Mouse (Mus musculus) T-cell, adult 2 months (primary cell): ENCODE results near the gene Avpr1a.
A peak's percentile ranks its signal among the peaks of the same experiment; 100 is the strongest.

Experiments used
- DNase-seq: peaks from one replicate; pipeline ENCODE4 v3.0.0; 2022; ENCODE audit warnings: low spot score

Avpr1a gene

GRCm38 (mm10) chr10:122447861-122448716, at the start of gene Avpr1a:
Gene Avpr1a (plus strand): TSS chr10:122448499.
- no peak for DNase-seq

DNA sequence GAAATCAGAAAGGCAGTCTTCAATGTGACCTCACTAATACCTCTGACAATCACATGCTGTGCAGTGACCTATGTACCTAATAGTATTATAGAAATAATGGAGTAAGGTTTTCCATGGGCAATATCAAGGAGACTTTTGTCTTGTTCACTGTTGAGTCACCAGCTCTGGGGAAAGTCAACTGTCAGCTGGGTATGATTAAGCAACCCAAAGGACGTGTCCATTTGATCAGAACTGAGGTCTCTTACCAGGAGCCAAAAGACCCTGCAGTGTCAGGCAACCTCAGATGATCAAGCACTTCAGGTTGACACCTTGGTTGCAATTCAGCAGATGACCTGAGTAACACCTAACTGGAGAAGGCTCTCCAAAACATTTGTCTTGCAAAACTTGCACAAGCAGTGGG, 46.0 kb upstream of the Avpr1a start:
- DNase-seq = no peak

- no peak for DNase-seq
Observed at GRCm38 (mm10) chr10:122406333-122406732, 42.0 kb upstream of the Avpr1a start.

DNA sequence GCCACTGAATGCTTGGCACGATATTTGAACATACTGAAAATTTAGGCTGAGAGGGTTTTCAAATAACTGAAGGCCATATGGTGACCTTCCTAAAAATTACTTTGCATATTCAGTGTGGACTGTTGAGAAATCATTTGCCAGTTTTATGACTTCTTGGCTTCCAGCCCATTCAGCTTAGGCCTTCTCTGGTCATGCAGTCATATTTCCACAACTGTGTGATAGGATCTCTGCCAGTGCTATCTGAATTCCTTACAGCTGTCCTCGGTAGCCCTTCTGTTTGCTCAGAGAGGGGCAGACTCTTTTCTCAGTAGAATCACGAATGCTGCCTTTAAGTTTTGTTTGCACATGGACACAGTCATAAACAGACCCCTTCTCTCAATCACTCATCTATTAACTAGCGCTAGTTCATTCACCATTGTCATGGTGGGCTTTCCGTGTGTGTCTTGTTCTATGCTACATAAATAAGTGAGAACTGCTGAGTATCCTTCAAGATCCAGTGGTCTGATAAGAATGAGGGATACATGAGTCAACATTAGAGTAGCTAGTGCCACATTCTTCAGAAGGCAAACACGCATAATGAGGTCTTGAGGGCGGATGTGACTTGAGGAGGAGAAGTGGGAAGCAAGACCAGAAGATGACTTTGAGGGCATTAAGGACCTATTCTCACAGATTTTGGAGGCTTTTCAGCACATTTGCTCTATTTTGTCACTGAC, 39.4 kb upstream of the Avpr1a start:
- no peak for DNase-seq

GRCm38 (mm10) chr10:122410791-122411190, 37.5 kb upstream of the Avpr1a start:
- no peak for DNase-seq

- DNase-seq = no peak
Observed at GRCm38 (mm10) chr10:122432690-122433089, 15.6 kb upstream of the Avpr1a start.

DNA sequence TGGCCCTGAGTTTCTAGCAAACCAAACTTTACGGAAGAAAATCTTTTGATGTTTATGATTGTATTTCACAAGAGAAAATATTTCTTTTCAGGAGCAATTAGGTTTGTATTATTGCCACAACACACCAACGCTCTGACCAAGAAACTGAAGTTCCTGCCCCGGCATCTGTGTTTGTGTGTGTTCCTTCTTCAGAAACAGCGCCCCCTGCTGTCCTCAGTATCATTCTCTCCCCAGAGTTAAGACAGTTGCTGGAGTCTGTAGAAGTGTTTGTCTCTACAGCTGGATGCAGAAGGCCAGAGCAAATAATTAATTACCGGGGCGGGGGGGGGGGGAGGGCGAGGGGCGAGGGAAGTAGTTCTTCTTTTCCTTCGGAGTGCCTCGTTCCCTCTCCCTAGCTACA, 1.0 kb upstream of the Avpr1a start:
- peak; percentile 34 for DNase-seq

DNA sequence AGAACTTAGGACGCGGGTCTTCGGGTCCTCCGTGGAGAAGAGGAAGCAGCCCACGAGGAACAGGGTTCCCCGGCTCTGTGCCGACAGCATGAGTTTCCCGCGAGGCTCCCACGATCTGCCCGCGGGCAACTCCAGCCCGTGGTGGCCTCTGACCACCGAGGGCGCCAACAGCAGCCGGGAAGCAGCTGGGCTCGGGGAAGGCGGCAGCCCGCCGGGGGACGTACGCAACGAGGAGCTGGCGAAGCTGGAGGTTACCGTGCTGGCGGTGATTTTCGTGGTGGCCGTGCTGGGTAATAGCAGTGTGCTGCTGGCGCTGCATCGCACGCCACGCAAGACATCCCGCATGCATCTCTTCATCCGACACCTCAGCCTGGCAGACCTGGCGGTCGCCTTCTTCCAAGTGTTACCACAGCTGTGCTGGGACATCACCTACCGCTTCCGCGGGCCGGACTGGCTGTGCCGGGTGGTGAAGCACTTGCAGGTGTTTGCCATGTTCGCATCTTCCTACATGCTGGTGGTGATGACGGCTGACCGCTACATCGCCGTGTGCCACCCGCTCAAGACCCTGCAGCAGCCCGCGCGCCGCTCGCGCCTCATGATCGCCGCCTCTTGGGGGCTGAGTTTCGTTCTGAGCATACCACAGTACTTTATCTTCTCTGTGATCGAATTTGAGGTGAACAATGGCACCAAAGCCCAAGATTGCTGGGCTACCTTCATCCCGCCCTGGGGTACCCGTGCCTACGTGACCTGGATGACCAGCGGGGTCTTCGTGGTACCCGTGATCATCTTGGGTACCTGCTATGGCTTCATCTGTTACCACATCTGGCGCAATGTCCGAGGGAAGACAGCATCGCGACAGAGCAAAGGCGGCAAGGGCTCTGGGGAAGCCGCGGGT, 665 bp downstream of the Avpr1a start:
- no peak for DNase-seq

DNA sequence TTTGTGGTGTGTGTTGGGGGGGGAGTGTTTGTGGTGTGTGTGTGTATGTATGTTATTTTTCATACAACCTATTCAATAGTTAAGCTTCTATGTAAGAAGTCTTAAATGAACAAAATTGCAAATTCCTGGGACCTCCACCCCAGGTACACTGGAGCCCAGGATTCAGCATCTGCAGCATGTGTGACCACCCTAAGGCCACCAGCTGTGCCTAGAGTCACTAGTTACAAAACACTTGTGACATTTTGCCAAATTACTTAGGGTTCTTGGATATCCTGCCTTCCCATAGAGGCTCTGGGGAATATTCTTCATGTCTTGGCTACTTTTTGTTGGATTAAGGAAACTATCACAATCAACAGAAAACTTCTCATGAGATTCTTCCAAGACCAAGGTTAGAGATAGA, 1.6 kb downstream of the Avpr1a start:
- no peak for DNase-seq

GRCm38 (mm10) chr10:122453466-122453865, 5.2 kb downstream of the Avpr1a start:
- DNase-seq = no peak

DNA sequence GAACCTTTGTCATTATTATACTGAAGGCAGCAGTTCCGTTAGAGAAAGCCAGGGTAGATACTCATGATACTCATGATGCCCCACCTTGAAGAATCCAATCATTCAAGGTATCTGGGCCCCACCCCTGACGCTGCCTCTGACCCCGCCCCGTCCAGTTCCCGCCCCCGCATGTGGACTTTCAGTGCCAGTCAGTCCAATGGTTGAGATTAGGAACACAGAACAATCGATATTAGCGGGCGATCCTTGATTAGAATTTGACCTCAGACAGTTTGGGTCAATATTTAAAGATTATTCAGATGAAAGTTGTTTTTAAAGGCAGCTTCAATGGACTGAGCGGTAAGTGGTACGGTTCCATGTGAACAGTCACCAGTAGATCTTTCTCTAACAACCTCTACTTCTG, 7.5 kb downstream of the Avpr1a start:
- DNase-seq = no peak

- no peak for DNase-seq
Observed at GRCm38 (mm10) chr10:122476846-122477245, 28.5 kb downstream of the Avpr1a start.

DNA sequence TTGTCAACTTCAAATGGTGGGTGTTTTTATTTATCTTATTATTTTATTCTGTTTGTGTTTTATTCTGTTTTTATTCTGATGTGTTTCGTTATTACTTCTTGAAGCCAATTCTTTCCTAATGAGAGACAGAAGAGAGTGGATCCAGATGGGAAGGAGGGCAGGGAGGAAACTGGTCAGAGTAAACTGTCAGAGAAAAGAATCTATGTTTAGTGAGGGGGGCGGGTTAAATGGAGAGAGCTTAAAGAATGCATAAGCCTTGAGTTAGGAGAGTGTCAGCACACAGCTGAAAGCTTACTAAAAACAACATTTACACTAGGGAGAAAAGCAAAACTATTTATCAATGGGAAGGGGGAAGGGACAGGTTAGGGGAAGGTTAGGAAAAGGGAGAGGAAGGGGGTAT, 50.3 kb downstream of the Avpr1a start:
- DNase-seq = no peak

DNA sequence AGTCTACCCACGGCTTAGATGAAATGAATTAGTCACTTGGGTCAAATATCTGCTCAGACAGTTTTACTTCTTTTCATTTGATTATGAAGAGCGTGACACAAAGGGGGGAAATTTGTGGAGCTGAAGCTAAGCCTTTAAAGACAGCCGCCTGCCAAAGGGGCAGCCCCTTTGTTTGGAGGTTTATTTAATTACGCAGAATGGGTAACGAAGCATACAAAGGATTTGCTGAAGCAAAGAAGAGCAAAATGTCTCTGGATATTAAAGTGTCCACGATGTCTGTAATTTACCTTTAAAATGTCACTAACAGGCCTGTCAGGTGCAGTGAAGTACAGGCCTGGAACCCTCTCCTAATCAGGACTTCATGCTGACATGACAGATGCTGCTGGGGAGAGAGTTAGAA, 51.0 kb downstream of the Avpr1a start:
- DNase-seq = no peak
